Mouse (Mus musculus) gastrocnemius, adult 8-10 months (tissue): ENCODE results near the gene Fstl4. TPM values are rescaled to one million over a fixed set of nuclear protein-coding genes. Genes with fewer than 3 reads are reported as not detected.

ENCODE experiments used
- DNase-seq, 2 experiments: peaks; one replicate each; pipeline ENCODE4 v3.0.0; 2022; ENCODE audit warnings: low spot score in 2 of 2
- total RNA-seq, 4 experiments: library from RNA; stranded (reverse); gene quantifications; 2 replicates each; pipeline ENCODE4 v1.2.4; 2022

Fstl4 gene
- total RNA-seq, 4 experiments from 2014 or later = not detected

DNA sequence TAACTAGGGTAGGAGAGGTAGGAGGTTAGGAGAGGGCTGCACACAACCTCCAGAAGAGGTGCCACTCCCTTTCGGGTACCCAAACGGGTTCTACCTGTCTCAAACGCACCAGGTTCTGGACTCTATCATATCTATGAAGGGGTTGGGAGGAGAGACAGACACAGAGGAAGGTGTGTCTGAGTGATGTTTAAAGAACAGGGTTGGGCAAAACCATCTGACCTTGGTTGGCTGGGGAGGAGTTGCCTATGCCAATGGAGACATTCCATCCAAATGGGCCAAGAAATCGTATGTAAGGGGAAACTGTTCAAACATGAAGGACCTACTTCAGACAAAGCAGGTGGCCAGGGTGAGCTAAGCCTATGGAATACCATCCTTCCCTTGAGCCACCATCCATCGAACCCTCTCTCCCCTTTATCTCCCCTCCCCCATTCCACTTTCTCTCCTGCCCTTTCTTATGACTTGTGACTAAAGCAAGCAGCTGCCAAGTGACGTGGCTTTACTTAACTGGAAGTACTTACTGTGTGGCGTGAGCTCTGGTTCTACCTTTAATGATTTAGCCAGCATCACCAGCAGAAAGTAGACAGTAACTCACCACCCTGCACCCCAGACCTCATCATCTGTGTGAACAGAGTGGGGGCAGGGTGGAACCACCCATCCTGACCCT lies 252.1 kb downstream of the Fstl4 start:
- no peak for DNase-seq

DNA sequence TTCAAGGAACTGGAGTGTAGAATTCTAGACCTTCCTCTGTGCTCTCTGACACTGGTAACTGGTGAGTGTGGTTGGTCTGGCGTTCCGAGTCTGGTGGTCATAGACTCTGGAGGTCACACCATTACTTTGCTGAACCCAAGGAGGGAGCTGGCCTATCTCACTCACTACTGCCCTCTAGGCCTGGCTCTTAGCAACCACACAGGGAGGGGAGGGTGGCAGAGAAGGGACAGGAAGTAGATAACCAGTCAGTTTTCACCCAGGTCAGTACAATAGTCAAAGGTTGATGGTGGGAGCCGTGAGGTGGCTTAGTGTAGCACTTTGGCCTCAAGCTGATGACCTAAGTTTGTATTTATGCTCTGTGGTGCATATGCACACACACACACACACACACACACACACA lies 255.1 kb downstream of the Fstl4 start:
- no peak for DNase-seq

DNA sequence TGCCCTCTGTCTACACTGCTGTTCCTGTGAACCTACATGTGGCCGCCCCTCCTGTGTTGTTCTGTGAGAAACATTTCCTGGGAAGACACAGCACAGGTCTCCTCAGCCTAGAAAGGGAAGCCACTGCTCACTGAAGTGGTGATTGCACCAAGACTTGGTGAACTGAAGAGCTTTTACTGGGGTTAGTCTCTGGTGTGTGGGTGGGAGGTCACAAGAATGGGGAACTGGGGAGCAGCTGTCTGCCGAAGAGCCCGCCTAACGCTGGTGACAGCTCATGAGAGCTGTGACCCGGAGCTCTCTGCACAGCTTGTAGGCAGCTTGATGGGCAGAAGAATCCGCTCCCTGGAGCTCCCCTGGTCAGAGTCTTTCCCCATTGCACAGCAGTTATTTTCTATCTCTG lies 260.0 kb downstream of the Fstl4 start:
- DNase-seq = no peak

DNA sequence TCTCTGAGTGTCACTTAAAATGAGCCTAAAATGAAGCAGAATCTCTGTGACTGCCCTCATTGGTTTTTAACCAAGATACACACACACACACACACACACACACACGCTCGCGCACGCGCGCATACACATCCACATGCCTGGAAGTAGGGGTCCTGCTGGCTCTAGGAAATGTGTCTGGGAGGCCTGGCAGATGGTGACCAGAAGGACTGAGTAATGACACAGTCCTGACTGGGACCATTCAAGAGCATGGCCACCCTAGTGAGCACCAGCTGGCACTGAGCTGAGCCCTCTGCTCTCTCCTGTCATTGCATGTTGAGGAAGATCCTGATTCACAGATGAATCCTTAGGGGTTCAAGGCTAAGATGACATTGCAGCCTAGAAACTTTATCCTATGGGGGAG lies 261.3 kb downstream of the Fstl4 start:
- DNase-seq = no peak

DNA sequence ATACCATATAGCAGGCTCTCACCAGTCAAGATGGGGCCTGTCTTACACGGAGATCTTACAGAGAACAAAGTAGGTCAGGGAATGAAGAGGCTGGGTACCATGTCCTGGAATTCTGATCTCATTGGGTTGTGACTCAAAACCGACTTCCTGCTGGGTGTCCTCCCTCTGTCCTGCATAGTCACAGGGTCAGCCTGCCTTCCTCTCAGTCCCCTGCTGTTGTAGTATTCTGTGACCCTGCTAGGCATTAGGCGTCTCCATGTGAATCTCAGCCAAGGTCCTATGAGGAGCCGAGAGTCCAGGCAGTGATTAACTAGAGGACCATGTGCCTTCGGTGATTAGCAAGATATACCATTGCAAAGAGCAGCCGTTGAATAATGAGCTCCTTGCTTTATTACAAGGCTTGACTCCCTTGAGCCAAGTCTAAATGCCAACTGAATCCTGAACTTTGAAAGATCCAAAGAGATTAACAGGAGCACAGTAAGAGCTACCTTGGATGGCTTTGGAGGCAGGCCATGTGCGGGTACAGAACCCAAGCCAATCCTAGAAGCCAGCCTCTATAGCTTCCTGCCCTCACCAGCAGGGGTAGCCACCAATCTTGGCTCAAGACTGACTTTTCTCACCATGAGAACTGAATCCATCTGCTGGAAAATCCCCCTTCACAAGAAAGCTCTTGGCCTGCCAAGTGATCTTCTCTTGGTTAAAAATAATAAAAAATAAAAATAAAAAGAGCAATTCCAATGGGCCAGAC lies 264.2 kb downstream of the Fstl4 start:
- DNase-seq = no peak

DNA sequence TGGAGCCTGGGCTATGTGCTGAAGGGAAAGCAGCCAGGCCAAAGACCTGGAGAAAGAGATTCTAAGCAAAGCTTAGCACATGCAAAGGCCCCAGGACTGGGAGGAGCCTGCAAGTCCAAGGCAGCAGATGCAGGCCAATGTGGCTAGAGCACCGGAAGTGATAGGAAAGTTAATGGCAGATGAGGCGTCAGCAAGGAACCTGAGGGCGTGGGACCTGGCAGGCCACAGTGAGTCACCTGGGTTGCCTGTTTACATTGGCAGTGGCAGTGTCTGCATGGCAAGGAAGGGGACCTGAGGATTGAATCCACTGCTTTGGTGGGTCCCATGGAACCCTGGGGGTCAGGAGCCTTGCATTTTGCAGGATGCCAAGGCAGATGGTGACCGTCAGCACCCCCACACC lies 267.3 kb downstream of the Fstl4 start:
- DNase-seq = no peak

DNA sequence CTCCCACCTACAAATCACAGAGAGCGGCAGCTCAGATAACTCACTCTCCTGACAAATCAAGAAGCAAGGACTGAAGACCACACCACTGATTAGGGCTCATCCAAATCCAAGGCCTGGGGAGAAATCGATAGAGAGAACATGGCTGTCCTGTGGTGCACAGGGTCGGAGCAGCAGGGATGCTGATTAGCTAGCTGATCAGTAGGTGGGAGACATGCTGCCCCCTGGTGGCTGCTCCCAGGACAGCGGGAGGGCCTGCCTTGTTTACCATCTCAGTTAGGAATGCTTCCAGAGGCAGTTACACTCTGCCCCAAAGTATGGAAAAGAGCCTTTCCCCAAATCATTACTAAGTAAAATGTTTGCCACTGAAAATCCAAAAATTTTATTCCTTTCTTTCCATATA lies 267.9 kb downstream of the Fstl4 start:
- peak; percentile 51 to 57 for DNase-seq

DNA sequence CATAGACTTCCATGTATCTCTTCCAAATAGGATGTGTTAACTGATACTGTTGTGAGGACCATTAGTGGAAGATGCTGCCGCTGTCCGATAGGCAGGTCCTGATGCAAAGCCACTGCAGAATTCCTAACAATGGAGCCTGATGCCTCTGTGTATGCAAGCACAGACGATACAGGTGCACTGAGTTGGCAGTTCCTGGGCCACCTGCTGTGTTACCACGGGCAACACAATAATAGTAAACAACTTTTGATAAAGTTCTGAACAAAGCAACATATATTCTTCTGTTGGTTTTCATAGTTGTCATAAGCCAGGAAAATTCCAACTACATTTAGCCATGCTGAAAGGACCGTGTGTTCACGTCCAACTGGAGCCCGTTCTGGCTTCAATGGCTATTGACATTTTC lies 271.0 kb downstream of the Fstl4 start:
- DNase-seq = no peak

DNA sequence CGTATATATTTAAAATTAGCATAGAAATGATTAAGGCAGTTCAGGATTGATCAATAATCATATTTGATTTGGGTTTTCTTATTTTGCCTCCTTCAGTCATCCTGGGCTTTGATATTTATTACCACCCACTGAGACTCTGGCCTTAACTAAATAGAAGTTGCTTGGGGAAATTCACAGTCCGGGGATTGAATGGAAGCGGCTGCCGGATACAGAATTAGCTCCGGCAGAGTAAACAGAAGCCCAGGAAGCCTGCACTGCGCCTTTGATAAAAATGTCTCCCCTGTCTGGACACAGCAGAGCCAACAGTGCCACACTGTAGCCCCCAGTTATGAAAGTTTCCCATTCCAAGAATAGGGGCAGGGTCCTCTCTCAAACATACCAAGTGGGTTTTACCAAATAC lies 282.4 kb downstream of the Fstl4 start:
- no peak for DNase-seq

DNA sequence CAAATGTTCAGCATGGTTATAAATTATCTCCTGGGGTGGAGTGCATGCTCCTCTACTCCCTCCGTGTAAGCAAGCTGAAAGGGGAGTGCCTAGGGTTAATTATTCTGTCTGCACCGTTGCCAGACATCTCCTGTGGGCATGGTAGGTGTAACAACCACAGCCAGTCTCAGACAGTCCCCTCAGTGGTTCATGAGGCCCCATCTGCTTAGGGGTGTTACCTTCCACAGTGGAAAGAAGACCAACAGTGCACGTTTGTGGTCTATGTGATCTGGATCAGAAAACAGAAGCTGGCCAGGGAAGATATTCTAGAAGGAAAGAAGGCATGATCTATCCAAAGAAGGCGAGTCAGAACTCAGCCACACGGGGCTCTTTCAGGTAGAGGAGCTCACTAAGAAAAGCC lies 289.7 kb downstream of the Fstl4 start:
- DNase-seq = no peak

DNA sequence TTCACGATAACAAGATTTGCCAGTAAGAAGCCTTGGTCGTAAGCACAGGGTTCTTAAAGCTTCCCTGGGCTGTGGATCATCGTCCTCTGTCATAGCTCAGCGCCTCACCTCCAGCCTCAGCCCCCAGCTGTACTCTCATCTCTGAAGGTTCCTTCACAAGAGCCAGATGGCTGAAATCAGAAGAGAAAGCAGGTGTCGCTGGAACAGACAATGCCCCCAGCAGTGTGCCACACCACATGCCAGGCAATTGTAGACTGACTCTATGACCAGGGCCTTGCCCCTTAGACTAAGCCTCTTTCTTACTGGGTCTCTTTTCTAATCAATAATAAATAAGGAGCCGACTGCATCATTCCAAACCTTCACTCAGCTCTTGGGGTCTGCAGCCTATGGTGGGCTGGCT lies 291.5 kb downstream of the Fstl4 start:
- no peak for DNase-seq

DNA sequence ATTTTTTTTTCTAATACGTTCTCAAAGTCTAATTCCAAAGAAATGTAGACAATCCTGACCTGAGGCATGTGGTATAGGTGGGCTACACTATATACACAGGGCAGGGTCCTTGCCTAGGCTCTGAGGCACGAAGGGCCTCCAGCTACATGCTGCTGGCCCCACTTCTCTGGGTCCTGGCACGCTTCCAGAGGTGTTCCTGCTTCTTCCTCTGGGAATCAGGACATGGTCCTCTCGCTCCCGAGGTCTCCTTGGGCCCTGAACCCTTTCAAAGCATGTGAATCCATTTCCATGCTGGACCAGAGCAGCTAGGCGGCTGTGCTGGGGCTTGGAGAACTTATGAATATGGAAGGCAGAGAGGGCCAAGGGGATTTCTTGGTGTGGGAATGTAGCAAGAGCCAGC lies 292.3 kb downstream of the Fstl4 start:
- no peak for DNase-seq

DNA sequence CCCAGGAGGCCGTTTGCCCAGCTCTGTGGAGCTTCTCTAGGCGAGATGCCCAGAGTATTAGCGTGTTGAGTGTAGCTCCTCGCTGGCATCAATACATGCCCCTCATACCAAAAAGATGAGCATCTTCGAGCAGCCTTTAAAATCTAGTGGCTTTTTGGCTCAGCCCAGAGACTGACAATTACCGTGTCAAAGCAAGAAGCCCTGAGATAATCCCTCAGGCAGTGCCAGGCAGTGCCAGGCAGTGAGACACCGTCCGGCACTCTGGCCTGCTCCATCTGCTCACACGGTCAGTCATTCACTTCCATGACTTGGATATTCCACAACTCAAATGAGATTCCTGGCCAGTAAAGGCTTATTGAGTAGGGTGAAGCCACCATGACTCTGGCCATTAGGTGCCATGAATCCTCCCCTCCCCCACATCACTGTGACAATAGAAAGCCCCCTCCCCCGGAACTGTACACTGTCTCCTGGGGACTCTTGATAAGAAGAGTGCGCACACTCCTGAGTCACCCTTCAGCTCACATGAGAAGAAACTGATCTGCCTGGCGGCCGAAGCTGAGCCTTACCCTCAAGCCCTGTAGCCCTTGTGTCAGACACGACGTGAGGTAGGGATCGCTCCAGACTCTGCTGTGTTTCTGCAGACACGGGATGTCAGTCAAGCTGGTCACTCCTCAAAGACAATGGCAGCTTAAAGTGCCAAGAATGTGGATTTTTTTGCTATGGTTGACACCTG lies 293.6 kb downstream of the Fstl4 start:
- DNase-seq = no peak

DNA sequence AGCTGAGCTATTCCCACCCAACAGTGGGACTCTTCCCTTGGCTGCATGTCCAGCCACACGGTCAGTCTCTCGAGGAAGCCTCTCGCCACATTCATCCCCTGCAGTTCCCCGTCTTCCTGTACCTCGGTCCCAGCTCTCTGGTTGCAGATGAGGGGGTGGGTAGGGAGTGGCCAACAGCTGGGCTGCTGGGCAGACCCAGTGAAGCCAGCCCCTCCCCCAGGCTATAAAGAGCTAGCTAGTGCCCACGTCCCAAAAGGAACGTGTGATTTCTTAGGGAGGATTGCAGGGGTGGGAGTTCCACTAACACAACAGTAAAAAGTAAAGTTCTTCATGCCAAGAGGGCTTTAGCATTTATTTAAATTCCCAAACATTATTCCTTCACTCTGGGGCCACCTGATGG lies 294.1 kb downstream of the Fstl4 start:
- DNase-seq = no peak

DNA sequence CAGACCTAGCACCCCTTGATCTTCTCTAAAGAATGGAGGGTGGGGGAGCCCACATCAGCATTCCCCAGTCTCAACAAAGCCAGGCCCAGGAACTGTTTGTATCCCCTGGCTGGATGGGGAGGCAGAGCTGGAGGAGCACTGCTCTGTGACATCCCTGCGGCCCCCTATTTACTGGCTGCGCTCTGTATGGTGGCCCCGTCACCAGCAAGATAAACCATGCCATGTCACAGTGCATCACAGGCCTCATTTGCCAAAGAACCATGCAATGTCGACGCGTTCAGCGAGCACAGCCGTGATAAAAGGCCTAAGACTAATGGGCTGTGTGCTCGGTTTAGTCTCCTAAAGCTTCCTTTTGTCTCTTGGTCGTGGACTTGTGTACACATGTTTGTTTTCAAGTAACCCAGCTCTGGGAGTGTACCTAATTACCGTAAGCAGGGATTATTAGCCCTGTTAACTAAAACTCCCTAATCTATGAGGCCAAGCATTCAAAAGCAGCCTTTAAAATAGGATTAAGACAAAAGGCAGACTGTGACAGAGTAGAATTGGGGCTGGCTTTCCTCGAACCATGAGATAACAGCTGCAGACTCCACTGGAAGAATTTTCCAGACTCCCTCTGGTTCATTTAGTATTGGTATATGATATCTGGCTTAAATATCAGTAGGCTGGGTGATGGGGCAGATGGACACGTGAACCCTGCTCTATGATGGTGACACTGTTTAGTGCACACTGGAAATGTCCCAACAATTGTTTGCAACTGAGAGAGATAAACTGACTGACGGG lies 303.5 kb downstream of the Fstl4 start:
- DNase-seq = no peak

DNA sequence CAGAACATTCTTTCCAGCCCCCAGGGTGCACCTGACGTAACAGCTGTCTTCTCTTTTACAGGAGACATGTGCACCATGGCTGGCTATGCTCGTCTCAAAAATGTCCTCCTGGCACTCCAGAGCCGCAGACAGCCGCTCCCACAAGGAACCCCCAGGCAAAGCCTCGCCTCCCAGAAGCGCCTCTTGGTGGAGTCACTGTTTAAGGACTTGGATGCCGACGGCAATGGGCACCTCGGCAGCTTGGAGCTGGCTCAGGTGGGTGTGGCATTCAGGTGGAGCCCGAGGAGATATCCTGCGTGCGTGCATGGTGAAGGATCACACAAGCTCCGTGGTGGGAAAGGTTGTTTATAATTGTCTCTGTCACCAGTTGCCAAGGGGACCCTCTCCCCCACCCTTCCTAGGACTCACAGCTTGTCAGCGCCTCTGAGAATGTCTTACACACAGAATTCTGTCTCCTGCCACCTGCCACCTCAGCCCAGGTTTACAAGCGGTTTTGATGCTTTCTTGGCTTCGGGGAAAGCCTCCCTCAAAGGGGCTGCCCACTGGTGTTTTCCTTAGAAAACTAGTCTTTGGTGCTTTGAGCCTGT lies 304.1 kb downstream of the Fstl4 start:
- no peak for DNase-seq

DNA sequence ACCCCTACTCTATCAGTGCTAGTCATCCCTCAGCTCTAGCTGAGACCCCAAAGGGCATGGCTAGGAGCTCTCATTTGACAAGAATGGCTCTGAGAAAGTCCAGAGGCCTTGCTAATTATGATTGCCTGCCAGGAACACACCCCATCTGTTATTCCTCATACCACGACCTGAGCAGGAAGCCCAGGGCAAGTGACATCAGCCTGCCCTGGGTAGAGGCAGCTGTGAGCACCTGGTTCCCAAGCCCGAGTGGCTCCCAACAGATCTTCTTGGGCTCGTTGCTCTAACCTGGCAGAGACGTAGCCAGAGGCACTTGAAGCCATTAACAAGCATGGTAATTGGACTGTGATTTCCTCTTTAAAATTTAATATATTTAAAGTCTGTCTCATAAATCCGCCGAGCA lies 305.3 kb downstream of the Fstl4 start:
- no peak for DNase-seq

DNA sequence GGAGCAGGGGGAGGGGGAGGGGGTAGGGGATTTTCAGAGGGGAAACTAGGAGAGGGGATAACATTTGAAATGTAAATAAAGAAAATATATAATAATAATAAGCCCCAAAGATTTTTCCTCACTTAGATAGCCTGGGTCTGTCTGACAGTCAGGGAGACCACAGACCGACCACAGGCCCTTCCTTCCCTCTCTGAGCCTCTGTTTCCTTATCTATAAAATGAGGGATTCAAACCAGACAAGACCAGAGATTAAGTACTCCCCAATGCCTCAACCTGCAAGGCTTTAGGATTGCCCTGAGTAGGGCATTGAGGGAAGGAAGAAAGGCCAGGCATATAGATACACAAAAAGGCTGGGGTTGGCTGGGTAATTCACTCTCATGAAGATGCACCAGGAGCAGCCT lies 307.2 kb downstream of the Fstl4 start:
- DNase-seq = no peak

DNA sequence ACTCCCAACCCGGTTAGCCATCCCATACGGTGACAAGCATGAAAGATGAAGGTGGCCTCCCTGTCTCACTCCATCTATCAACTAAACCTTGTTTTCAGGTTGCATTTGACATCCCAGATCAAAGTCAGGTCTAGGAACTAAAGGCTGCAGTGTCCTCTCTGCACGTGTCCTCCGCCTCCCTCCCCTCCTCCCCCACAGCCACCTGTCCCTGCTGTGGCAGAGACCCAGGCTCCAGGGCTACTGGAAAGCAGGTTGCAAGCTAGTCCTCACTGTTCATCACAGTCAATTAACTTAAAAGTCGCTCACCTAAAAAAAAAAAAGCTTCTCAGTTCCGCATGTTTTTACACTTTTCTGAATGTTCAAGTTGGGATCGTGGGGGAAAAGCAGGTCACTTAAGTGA lies 313.2 kb downstream of the Fstl4 start:
- no peak for DNase-seq

DNA sequence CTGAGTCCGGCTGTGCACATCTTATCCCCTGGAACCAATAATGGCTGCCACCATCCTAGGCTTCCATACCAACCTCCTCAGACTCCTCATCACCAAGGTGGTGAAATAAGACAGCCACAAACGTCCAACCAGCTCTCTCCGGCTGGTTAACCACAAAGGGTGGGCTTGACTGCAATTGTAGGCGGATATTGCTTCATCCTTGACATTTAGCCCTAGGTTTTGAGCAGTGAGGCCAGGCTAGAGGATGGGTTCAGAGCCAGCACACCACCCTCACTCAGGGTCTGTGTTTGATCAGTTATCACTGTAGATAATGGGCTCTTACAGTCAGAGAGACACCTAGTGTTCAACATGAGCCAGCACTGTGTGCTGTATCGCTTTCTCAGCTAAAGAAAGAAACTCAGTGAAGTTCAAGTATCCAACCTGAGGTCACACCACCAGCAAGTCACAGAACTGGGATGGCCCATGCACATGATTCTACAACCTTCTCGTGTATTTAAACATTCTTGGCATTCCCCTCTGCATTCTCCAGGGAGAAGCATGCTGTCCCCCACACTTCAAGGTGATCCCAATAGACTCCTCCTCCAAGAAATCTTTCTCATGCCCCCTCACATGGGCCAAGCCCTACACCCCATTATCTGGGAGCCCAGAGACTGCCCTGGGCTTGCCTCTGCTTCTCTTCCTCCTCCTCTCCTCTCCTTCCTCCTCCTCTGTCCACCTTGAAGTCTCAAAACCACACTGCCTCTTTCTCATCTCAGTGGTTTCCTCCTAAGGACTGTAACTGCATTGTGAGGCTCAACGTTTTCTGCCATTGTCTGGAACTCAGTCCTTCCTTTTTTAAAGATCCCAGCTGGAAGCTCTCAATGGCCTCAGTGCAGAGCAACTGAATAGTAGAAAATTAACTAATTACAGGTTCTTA lies 314.2 kb downstream of the Fstl4 start:
- DNase-seq = no peak
